Mouse (Mus musculus) cerebellum, adult 8-10 months (tissue): Measurements from ENCODE around the gene Edf1.

Experiments
- DNase-seq: peaks from one replicate; pipeline ENCODE4 v3.0.0; 2022

Edf1 gene

DNA sequence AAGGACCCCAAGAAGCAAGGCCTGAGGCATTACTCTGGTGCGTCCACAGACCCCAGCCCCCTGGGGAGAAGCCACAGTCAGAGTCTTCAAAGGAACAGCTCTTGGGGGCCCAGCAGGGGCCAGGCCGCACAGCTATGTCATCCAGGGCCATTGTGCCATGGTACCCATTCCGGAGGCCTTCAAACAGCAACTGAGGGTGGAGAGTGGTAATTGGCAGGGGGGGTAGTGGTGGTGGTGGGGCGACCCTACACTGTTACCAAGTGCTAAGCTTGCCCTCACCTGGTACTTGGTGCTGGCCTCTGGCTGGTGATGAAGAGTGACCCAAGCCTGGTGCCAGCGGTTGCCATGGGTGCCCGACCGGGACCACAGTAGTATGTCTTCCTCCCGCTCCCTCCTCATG lies 8.1 kb downstream of the Edf1 start:
- no peak for DNase-seq

DNA sequence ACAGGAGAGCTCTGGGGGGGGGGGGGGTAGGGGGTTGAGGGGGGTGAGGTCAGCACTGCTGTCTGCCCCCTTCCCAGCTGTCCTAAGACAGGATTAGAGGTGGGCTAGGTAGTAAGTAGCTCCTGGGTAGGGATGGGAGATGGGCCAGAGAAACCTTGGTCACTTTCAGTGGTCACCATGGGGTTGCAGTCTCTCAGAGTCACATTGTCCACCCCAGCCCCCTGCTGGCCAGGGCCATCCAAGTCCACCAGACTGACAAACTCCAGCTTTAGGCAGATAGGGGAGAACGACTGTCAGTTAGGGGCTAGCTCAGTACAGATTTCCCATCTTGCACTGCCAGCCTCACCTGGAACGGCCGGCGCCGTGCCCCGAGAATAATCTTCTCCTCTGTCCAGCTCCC lies 8.9 kb downstream of the Edf1 start:
- no peak for DNase-seq

DNA sequence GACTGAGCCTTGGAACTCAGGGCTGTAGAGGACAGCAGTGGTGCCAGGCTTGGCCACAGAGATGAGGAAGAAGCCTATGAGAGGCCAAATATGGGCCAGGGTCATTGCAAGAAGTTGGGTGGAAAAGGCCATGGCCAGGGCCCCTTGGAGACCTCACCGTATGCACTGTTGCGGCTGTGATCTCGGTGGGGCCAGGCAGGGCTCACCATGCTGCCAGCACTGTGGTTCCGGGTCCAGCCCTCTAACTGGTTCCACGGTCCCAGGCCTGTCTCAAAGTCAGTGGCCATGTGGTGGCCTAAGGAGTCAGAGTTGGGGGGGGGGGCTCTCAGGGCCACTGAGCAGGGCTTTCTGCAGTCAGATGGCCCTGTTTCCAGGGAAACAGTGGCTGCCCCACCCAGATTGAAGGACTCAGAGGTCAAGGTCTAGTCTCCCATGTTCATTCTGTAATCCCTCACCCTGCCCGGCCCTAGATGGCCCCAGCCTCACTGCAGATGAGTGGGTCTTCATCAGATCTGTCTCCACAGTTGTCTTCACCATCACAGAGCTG lies 10.9 kb downstream of the Edf1 start:
- DNase-seq = no peak

DNA sequence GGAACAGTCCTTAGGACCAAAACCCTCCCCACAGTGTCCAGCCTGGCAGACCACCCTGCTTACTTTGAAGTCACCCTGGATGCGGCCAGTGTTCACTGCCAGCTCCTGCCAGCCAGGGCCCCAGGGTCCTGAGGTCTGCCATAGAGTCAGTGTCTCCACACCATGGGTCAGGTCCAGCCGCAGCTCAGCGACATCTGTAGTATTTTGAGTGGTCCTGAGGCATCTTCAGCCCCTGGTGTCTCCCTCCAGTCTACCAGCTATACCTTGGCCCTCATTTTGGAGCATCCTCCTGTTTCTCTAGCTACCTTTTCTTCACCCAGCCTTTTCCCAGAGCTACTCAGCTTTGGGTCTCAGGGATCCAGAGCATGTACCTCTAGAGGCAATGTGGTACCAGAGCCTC lies 11.7 kb downstream of the Edf1 start:
- DNase-seq = no peak

DNA sequence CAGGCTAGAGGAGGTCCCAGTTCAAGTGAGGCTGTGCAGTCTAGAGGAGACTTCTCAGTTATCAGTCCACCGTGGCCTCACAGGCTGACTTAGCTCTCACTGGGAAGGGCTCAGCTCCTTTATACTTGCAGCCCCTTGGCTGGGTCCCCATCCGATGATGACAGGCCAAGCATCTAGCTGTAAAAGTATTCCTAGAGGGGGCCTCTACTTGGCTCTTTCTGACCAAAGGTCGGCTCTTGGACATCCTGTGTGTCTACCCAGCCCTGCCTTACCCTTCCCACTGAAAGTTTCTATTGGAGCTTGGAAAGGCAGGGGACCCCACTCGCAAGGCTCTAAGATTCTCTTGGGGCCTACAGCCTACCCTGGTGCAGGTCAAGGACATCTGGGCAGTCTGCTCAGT lies 13.6 kb downstream of the Edf1 start:
- DNase-seq = no peak

DNA sequence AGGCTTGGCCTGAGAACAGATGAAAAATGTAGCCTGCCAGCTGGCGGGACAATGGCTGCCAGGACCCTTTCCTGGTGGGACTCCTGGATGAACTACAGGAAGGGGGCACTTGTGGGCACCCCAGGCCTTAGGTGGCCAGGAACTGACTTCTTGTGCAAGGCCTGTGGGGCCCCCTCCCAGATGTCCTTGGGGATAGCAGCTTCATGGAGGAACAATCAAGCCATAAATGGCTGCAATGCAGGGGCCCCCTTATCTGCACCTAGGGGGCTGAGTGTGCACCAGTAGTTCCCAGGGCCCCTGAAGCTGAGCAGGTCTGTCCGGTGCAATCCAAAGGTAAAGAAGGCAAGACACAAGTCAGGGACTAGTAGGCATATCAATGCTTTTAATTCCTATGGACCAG lies 15.4 kb downstream of the Edf1 start:
- DNase-seq = peak; percentile 25

DNA sequence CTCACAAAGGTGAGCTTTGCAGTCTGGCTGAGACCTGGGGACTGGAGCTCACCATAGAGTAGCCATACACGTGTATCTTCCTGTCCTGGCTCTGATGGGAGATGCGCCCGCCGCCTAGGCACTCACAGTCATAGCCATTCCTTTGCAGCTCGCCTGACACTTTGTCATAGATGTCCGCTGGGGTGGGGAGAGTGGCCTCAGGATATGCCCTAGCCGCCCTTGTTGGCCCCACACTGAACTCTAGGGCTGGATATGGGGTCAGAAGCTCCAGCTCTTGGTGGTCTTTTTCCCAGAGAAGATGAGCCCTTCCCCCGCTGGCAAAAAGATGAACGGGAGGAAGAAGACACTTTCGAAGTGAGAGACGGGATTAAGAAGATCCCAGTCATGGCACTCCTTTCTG lies 16.5 kb downstream of the Edf1 start:
- DNase-seq = no peak

DNA sequence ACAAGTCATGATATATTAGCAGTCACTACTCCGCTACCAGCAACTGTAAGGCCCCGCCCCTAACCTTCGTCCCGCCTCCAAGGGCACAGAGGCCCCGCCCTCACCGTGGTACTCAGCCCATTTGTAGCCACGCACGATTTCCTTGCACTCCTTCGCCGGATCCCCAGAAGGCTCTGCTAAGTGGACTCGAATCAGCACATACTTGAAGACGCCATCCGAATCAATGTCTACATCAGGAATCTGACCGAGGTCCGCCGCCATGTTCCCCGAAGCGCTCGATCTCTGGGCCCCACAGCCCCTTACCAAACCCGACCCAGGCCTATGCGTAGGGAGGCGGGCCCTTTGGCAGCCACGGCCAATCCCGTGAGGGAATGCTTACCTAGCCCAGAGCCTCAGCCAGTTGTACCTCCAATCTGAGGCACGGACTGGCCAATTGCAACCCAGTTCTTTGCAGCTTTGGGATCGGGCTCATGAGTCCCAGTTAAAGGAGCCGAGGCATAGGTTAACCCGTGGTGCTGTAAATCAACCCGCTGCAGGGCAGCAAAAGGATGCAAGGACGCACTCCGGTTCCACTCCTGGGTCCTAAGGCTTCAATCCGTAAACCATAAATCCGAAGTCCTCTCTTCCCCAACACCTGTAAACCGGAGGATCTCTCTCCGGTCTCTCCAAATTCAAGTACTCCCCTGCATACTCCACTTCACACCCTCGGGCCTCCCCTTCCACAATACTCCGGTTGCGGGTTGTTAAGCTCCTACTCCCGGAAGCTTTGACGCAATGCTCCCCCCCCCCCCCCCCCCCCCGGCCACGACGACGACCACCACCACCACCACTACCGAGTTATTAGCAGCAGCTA lies 17.2 kb downstream of the Edf1 start, which contains the start of the genes Mamdc4 and Phpt1:
TSS of gene Mamdc4 (minus strand) at position 267 of the 853 bp plus-strand sequence.
TSS of gene Phpt1 (minus strand) at position 646 of the 853 bp plus-strand sequence.
- DNase-seq = peak; percentile 94

DNA sequence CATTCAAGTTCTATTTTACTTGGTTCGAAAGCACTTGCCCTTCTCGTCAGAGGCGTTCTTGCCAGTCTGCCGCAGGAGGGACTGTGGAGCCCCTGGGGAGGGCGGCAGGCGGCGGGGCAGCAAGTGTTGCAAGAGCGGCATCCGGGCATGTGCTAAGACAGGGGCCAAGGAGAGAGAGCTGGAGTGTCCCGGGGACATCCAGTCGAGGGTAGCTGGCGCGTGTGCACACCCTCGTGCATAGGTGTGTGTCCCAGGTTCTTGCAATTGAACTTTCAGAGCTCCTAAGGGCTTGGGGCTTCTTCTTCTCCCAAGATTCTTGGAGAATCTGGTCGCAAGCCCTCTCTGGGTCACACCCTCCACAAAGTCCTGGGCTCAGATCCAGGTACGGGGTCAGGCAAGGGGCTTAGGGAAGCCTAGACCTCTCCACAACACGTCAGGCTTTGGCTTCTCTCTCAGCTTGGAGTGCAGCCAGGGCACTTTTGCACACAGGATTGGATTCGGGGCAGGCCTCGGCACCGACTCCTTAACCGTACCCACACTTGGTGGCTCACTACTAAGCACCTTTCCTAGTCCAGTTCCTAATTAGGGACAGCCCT lies 17.9 kb downstream of the Edf1 start:
- peak; percentile 69 for DNase-seq

DNA sequence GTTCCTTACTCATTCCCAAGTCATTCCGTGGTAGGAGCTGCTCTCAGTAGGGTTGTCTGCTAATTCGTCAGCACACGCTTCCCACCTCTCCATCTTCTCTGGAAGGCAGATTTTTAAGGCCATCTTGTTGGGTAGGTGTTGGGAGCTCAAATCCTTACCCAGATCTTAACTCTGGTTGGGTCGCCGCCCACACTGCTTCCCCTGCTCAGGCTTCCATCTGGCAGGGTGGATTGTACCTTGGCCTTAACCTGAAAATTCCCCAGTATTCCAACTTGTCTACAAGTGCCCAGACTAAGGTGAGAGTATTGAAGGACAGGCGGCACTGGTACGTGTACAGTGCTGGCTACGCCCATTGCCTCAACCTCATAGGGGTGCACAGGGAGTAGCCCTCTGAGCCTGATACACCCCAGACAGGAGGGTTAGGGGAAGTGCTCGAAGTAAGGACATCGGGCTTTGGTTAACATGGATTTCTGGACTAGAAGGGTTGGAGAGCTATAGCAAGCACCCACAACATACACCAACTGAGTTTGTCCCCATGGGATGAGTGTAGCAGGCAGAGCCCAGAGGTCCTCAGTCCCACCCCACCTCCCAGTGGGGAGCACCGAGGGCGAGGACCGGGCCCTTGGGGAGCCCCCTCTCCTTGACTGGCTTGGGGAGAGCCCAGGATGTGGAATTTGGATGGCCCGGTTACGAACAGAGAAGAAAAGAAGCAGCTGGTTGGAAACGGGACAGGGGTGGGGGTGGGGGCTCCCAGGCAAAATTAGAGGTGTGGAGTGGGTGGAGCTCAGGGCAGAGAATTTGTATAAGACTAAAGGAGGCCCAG lies 18.6 kb downstream of the Edf1 start:
- DNase-seq = peak; percentile 48

DNA sequence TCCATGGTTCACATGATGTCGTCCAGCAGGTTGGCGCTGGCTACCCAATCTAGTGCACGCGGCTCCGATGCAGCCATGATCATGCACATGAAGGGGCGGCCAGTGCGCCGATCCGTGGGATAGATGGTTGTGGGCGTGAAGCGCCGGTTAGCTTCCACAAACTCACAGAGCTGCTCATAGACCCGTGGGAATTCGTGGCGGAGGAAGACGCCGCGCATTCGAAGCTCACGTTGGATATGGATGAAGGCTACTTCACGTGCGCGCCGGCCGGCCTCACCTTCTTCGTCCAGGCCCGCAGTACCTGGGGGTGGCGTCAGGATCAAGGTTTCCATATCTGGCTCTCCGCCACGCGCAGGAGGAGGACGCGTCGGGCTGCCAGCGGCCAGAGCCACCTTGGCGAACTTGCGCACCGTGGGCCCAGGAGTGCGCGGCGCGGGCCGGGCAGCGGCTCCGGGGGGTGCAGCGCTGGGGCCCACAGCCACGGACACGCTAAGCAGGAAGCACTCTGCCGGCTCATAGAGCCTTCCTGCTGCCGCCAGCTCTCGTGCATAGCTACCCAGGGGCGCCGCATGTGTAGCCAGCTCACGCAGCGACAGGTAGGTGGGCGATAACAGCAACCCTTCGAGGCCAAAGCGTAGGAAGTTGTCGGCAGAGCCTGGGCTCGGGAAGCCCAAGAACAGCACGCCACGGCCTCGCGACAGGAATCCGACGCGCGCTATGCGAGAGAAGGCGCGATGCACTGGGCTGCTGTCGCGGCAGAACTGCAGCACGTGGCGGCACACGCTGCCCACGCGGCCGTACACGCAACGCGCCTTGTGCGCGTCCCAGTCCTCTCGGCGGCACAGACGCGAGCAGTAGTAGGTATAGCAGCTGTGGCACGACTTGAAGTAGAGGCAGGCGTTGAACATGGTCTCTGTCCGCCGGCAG lies 19.6 kb downstream of the Edf1 start:
- peak; percentile 54 for DNase-seq

DNA sequence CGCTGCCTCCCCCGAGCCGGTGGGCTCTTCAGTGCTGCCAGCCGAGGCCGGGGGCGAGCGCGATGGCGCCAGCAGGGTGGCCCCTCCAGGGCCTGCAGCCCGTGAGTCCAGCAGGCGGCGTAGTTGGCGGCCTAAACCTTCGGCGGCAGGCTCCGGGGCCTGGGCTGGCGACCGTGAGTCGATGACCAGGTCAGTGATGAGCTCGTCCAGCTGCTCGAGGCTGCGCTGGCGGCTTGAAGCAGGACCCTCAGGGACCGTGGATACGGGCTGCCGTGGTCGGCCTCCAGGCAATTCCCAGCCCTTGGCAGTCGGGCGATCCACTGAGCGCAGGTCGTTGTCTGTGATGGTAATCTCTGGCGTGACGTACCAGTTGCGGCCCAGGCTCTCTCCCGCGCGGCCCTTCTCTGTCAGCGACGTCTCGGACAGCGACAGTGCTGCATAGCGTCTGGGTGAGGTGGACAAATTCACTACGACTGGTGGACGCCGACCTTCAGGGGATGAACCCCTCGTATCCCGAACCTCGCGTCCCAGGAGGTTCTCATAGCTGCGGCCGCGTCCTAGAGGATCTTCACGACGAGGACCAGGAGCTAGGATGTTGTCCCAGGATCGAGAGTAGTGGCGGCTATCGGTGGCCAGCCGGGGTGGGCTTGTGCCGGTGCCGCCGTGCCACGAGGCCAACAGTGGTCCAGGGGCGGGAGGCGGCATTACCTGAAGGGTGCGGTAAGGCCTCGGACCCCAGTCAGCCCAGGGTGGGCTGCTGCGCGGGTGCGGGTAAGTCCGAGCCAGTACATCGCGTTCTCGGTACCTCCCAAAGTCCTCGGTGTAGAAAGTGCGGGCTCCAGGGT lies 20.5 kb downstream of the Edf1 start:
- DNase-seq = peak; percentile 60

DNA sequence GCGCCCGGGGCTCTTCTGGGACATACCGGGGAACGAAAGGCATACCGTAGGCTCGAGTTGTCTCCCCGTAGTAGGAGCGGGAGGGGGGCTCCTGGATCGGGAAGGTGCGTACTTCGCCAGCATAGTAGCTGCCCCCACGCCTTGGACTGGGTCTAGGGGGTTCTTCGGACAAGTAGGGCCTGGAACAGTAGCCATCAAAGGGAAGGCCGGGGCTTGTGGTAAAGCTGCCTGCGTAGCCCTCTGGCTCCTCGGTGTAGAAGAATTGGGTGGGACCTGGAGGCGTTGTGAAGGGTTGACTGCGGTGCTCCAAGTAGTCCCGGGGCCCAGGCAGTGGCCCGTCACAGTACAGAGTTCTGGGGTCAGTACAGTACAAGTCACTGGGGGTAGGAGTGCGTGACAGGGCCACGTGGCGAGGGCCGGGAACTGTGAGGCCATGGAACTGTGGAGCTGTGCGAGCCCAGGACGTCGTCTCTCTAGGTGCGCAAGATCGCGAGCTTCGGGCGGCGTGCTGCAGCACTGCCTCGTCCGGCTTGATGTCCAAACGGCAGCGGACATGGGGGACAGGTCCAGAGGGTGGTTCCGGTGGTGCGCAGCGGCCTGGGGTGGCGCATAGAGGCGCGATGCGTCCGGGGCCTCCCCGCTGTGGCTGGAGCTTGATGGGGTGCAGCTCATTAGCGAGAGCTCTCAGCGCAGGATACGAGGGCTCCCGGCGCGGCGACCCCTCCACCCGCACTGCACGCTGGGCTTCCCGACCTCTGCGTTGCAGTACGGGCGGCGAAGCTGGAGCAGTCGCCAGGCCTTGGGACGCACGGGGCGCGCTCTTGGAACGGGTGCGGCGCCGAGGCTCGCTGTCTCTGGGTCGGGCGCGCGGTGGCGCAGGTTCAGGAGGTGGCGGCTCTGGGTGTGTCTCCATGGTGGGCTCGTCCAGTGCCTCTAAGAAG lies 21.4 kb downstream of the Edf1 start:
- peak; percentile 66 for DNase-seq

DNA sequence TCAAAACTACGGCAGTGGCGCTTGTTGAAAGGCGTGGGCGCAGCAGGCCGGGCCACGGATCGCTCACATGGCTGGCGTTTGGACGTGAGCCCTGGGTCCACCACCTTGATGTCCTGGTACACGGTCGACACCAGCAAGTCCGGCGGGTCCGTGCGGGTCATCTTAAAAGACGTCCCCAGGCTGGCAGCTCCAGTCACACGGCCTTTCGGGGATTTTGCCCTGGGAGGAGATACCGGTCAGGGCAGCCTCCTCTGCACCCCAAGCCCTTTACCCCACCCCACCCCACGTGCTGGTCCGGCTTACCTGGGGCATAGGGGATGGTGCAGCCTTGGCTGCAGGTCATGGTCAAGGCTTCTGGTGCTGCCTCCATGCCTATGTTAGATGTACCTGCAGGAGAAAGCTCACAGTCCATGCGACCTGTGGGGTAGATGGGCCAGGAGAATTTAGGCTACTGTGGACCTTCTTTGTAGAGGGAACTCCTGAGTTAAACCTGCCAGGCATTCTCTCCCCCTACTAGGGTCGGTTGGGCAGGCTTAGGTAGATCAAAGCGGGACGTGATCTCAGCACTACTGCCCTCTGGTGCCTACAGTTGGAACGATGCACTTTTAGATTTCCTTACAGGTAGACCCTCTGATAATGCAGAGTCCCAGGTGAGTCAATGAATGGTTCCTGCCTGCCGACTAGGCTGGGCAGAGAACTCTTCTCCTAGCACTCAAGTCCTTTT lies 22.3 kb downstream of the Edf1 start:
- DNase-seq = peak; percentile 84

DNA sequence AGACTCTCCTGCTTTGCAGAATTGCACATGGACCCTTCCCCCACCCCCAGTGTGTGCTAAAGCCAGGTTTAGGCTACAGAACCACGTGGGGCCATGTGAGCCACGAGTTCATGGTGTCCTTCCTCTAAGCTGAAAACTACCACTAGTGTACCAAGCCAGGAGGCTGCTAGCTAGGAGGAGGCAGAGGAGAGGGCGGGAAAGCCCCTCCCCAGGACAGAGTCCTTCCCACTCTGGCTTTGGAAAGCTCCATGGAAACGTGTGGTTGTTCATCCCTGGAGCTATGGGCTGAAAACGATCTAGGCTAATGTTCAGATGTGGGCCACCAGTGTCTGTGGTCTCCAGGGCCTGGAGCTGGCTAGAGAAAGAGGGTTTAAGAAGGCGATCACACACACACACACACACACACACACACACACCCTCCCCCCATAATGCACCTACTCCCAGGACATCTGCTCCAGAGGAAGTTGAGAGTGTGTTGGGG lies 23.0 kb downstream of the Edf1 start:
- DNase-seq = peak; percentile 52

DNA sequence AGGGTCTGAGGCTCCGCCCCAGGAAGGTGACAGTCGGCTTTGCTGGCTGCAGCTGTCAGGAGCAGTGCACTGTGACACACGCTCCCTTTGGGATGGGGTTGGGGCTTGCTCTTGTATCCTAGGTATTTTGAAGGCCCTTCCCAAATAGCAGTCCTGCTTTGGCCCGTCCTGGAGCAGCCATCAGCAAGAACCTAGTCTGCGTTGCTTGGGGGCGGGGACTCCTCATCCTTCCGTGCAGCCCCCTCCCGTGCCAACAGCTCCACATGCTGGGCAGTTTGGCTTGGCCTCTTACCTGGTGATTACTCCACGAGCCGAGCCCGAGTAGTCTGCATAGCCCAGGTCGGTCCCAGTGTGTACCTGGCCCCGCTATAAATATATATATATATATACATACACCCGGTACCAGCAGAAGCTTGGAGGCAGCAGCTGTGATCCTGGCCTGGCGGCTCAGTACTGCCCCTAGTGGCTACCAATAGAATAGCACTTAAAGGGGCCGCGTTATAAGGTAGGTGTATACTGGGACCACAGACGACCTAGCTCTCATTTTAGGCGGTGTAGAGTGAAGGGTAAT lies 23.7 kb downstream of the Edf1 start, which contains the start of gene Ajm1:
TSS of gene Ajm1 (minus strand) at position 464 of the 571 bp plus-strand sequence.
- peak; percentile 86 for DNase-seq

DNA sequence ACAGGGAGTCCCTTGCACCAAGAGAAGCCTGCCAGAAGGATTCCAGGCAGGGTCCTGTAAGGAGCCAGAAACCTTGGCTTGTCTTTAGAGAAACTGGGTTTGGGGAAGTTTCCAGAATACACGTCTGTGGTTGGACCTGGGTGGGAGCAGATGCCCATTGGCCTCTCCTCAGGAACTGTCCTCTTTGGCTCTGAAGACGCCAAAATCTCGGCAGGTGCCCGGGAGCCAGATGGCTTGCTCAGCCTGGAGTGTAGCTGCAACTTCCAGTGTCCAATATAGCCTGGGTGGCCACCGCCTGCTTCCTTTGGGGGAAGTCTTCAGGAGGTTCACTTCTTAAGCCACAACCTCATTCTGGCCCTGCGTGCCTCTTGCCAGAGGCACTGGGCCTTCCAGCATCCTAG lies 24.3 kb downstream of the Edf1 start:
- peak; percentile 89 for DNase-seq

DNA sequence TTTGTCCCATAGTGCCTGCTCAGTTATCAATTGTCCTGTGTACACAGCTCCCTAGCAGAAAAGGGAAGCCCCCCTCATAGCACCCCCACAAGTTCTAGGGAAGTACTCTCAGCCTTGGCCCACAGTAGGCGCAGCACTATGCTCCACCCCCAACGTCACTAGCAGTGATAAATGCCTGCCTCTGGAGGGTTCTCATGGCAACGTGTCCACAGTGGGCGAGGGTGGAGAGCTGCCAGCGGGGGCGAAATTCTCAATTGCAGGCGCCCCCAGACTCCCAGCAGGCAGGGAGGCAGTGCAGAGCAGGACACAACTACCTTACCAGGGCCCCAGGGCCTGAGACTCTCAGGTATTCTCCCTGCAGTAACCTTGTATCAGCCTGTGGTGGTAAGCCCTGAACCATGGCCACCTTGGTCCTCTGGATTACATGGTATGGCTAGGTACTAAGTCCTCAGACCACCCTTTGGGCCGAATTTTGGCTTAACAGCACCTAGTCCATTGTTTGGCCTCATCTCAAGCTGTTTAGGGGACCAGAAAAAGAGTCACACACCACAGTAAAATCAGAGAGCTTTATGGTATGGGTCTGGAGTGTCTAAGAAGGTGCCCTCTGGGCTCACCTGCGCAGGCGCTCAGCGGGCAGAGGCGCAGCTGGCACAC lies 24.9 kb downstream of the Edf1 start:
- DNase-seq = peak; percentile 68
